Mouse (Mus musculus) ovary, adult 18-20 months (tissue): ENCODE results near the gene Lingo3.
A peak's percentile ranks its signal among the peaks of the same experiment; 100 is the strongest.

Source experiments
- DNase-seq: peaks from one replicate; pipeline ENCODE4 v3.0.0; 2022; ENCODE audit warnings: low spot score, mixed read lengths

Lingo3 gene

GRCm38 (mm10) chr10:80843931-80844547 lies at the start of gene Lingo3:
TSS of gene Lingo3 (minus strand) at chr10:80844039.
- no peak for DNase-seq

DNA sequence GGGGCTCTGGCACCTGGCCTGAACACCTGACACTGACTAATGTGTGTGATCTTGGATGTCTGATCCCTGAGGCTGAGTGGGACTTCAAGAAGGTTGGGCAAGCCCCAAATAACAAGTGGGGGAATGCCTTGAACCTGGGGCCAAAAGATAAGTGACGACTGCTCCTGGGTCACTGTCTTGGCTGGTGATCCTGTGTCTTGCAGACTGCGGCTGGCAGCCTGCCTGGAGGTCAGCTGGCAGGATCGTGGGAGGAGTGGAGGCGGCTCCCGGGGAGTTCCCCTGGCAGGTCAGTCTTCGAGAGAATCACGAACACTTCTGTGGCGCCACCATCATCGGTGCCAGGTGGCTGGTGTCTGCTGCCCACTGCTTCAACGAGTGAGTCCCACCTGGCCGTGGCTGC lies 43.3 kb upstream of the Lingo3 start:
- DNase-seq, result peak; percentile 84

- DNase-seq, result no peak
Observed at GRCm38 (mm10) chr10:80881301-80881700, 37.5 kb upstream of the Lingo3 start.

GRCm38 (mm10) chr10:80880901-80881300 lies 37.1 kb upstream of the Lingo3 start:
- DNase-seq, result no peak

GRCm38 (mm10) chr10:80880131-80880641 lies 36.3 kb upstream of the Lingo3 start:
- no peak for DNase-seq

- no peak for DNase-seq
Observed at GRCm38 (mm10) chr10:80876594-80876993, 32.8 kb upstream of the Lingo3 start.

DNA sequence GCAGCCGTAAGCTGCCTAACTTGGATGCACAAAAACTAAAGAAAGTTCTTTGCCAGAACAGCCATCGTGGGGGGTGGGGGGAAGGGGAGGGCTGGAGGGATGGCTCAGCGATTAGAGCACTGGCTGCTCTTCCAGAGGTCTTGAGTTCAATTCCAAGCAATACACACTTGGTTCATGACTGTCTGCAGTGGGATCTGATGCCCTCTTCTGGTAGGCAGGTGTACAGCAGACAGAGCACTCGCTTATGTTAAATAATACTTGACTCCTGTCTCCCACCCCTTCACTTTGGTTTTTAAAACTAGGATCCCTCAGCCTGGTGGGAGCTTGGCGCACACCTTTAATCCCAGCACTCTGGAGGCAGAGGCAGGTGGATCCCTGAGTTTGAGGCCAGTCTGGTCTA lies 32.2 kb upstream of the Lingo3 start:
- DNase-seq, result no peak

DNA sequence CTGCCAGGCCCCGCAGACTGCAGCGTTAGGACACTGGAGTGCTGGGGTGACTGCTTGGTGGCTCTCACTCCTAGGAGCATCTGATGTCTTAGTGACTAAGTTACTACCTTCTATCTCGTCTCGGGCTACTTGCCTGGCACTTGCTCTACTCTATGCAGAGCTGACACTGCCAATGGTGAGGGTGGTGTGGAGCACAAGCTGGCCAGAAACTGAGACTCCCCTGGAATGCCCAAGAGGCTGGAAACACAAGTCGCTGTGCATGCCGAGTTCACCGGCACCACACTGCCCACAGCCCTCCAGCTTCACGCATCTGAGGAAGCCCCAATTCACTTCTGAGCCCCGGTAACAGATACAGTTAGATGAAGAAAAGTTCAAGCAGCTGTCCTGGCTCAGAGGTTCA lies 30.2 kb upstream of the Lingo3 start:
- no peak for DNase-seq

GRCm38 (mm10) chr10:80871581-80871980 lies 27.7 kb upstream of the Lingo3 start, which contains the start of gene Tmprss9:
TSS of gene Tmprss9 (plus strand) at chr10:80871848.
- DNase-seq, result no peak

DNA sequence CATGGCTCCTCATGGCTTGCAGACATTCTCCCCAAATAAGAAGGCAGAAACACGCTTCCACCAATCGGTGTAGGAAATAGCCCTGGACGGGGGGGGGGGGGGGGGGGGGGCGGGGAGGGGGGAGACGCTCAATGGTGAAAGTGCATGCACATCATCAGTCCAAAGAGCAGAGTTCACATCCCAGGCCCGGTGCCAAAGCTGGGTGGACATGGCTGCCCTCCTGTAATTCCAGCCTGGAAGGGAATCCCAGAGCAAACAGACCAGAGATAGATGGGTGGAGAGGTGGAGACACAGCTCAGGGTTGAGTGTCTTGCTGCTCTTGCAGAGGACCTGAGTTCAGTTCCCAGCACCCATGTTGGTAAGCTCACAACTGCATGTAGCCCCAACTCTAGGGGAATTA lies 27.2 kb upstream of the Lingo3 start:
- no peak for DNase-seq

DNA sequence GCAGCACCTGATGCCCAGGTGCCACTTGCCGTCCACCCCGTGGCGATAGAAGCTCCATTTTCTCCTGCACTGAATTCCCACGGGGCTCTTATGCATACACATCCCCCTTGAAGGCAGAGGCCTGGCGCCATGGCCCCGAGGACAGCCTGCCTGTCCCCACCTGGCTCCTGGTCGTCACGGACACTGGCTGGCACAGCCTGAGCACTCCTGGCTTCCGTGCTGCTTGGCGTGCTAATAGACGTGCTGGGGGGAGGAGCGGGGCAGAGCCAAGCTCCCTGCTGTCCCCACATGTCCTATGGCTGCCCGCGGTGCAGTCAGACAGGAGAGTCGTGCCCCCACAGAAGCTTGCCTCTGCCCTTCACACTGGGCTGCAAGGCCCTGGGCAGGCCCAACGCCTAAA lies 20.6 kb upstream of the Lingo3 start:
- no peak for DNase-seq

- no peak for DNase-seq
Observed at GRCm38 (mm10) chr10:80862305-80862704, 18.5 kb upstream of the Lingo3 start.

- DNase-seq, result no peak
Observed at GRCm38 (mm10) chr10:80858350-80858935, 14.6 kb upstream of the Lingo3 start.

DNA sequence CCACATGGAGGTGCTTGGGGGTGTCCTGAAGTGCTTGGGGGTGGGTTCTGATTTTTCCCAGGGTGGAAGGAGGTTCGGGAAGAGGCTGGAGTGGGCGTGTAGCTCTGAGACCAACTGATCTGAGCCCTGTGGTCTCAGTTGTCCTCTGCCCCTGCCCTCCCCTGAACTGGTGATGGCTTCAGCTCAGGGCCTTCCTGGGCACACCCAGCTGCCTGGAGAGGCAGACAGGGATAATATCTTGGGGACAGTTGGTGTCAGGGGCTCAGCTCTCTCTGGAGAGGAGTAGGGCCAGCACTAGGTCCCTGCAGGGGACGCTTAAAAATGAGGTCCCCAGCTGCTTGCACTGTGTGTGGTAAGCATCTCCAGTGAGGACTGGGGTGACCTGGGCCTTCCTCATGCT lies 14.0 kb upstream of the Lingo3 start:
- DNase-seq, result no peak

GRCm38 (mm10) chr10:80857386-80857785 lies 13.5 kb upstream of the Lingo3 start:
- DNase-seq, result no peak

GRCm38 (mm10) chr10:80856908-80857307 lies 13.1 kb upstream of the Lingo3 start:
- DNase-seq, result no peak

GRCm38 (mm10) chr10:80856267-80856666 lies 12.4 kb upstream of the Lingo3 start:
- DNase-seq, result no peak

- no peak for DNase-seq
Observed at GRCm38 (mm10) chr10:80855749-80856073, 11.9 kb upstream of the Lingo3 start.

DNA sequence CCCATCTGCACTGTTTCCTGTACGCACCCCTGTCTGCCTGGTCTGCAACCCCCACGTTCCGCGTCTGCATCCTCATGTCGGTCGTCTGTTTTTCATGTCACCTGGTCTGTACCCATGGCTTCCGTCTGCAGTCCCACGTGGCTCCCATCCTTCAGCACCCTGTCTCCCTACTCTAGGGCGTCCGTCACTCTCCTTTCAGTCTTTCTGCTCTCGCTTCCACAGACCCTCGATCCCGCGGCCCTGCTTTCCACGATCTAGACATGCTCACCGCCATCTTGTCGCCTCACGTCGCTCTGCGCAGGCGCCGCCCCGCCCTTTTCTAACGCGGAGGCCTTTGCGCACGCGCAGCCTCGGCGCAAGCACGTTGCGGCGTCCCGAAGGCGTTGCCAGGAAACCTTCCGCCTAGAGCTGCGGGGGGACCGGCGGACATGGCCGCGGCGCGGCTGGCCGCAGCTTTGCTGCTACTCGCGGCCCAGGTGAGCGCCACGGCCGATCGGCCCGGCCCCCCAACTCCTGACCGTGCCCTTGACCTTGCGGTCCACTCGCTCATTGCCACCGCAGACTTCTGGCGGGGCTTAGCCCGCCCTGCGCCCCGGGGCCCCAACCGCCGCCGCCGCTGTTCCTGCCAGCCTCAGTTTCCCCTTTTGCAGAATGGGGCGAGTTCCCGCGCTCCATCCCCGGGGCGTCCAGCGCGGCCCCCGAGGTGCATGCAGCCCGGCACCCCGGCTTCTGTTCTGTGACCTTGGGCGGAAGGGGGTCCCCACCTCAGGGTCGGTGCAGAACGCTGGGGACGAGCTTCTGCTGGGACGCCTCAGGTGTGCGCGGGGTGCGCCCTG lies 11.3 kb upstream of the Lingo3 start, which contains the start of the genes Lsm7 and Sppl2b:
Gene Lsm7 (minus strand): TSS at position 297 of the 836 bp plus-strand sequence.
Gene Sppl2b (plus strand): TSS at position 363 of the 836 bp plus-strand sequence.
- DNase-seq, result peak; percentile 93

DNA sequence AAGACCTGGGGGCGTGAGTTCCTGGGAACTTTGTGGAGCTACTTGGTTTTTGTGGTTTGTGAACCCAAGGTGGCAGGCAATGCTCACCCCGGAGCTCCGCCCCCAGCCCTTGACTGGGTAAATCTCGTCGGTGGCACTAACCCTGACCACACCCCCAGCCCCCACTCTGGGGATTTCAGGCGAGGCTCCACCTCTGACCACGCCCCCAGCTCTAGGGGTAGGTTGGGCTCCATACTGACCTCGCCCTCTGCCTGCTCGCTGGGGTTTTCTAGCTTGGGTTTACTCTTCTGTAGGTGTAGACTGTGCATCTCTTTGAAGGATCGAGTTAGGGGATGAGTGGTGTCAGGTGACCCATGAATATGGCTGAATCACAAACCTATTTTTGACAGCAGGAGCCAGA lies 4.7 kb upstream of the Lingo3 start:
- no peak for DNase-seq

DNA sequence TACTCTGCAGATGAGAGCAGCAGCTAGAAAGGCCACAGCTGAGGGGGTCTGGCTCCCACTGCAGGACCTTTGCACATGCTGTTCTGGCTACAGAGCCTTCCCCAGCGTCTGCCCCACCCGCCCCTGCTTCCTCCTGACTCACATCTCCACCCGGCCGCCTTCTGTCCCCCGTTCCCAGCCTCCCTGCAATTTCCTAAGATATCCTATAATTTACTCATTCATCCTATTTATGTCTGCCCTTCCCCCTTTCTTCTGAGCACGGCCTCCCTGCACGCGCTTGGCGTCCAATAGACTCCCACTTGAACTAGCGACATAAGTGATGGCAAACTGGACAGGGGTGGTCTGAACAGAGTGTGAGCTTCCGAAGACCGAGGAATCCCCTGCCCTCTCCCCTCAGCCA lies 1.9 kb upstream of the Lingo3 start:
- DNase-seq, result no peak

DNA sequence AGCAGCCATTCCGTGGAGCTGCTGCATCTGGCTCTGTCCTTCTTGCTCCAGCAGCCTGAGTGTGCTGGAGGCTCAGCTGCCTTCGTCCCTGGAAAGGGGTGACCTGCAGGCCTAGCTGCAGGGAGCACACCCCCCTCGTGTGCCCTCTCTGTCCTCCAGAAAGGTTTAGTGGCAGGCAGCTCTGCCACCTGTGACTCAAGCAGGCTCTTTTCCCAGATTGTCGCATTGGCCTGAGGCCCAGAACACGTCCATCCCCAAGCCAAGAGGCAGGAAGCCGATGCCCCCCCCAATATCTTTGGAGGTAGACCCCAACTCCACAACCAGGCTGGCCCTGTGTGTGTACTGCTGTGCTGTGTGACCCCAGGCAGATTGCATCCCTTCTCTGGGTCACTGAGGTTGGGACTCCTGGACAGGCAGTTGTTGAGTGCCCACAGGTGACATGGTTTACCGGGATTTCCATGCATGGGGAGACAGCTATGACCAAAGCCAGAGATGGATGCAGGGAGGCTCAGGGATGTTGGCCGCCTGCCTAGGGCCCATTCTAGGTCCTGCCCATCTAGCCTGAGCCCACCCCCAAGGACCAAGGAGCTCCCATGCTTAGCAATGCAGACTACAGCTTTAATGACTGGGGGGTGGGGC lies 1.3 kb upstream of the Lingo3 start:
- no peak for DNase-seq
